Mouse (Mus musculus): Measurements from ENCODE around the gene Prpf6. TPM values are rescaled to one million over a fixed set of nuclear protein-coding genes. Genes with fewer than 3 reads are reported as not detected.

Prpf6 gene
- total RNA-seq, 4 experiments from 2014 or later = 28.8 to 35.0 (median 32.6) TPM

GRCm38 (mm10) chr2:181657441-181657840 is 65.8 kb downstream of the Prpf6 start:
- DNase-seq (ENCODE audit: low spot score in 2 of 2) = no peak

GRCm38 (mm10) chr2:181658528-181658927 is 66.9 kb downstream of the Prpf6 start:
- DNase-seq (ENCODE audit: low spot score in 2 of 2) = no peak

- DNase-seq (ENCODE audit: low spot score in 2 of 2) = peak in 1 of 2 experiments; percentile 28
Observed at GRCm38 (mm10) chr2:181658930-181659555, 67.4 kb downstream of the Prpf6 start.

GRCm38 (mm10) chr2:181659609-181660055 is 68.0 kb downstream of the Prpf6 start:
- DNase-seq (ENCODE audit: low spot score in 2 of 2) = peak; percentile 68 to 75

- no peak for DNase-seq (ENCODE audit: low spot score in 2 of 2)
Observed at GRCm38 (mm10) chr2:181662620-181663297, 71.1 kb downstream of the Prpf6 start.

GRCm38 (mm10) chr2:181663298-181663630 is 71.6 kb downstream of the Prpf6 start:
- DNase-seq (ENCODE audit: low spot score in 2 of 2) = no peak

- no peak for DNase-seq (ENCODE audit: low spot score in 2 of 2)
Observed at GRCm38 (mm10) chr2:181670285-181670912, 78.7 kb downstream of the Prpf6 start.

- no peak for DNase-seq (ENCODE audit: low spot score in 2 of 2)
Observed at GRCm38 (mm10) chr2:181670913-181671311, 79.2 kb downstream of the Prpf6 start.

- peak in 1 of 2 experiments; percentile 12 for DNase-seq (ENCODE audit: low spot score in 2 of 2)
Observed at GRCm38 (mm10) chr2:181671326-181671725, 79.7 kb downstream of the Prpf6 start, which contains the start of gene Sox18. Gene Sox18 (minus strand): TSS chr2:181671640.

GRCm38 (mm10) chr2:181671984-181672383 is 80.3 kb downstream of the Prpf6 start:
- no peak for DNase-seq (ENCODE audit: low spot score in 2 of 2)

- DNase-seq (ENCODE audit: low spot score in 2 of 2) = no peak
Observed at GRCm38 (mm10) chr2:181673501-181673900, 81.8 kb downstream of the Prpf6 start.

- DNase-seq (ENCODE audit: low spot score in 2 of 2) = no peak
Observed at GRCm38 (mm10) chr2:181674934-181675333, 83.3 kb downstream of the Prpf6 start.

- DNase-seq (ENCODE audit: low spot score in 2 of 2) = peak in 1 of 2 experiments; percentile 48
Observed at GRCm38 (mm10) chr2:181675454-181675853, 83.8 kb downstream of the Prpf6 start.

GRCm38 (mm10) chr2:181676424-181676823 is 84.8 kb downstream of the Prpf6 start:
- no peak for DNase-seq (ENCODE audit: low spot score in 2 of 2)

- DNase-seq (ENCODE audit: low spot score in 2 of 2) = peak in 1 of 2 experiments; percentile 12
Observed at GRCm38 (mm10) chr2:181677096-181677754, 85.6 kb downstream of the Prpf6 start.

- DNase-seq (ENCODE audit: low spot score in 2 of 2) = no peak
Observed at GRCm38 (mm10) chr2:181677755-181678098, 86.1 kb downstream of the Prpf6 start.

- peak; percentile 60 to 71 for DNase-seq (ENCODE audit: low spot score in 2 of 2)
Observed at GRCm38 (mm10) chr2:181678780-181679179, 87.1 kb downstream of the Prpf6 start.

GRCm38 (mm10) chr2:181679951-181680715 is 88.5 kb downstream of the Prpf6 start, which contains the start of gene Tcea2:
Gene Tcea2 (plus strand): TSS chr2:181680310.
- peak in 1 of 2 experiments; percentile 56 for DNase-seq (ENCODE audit: low spot score in 2 of 2)

GRCm38 (mm10) chr2:181680716-181681117 is 89.0 kb downstream of the Prpf6 start:
- no peak for DNase-seq (ENCODE audit: low spot score in 2 of 2)

GRCm38 (mm10) chr2:181681978-181682377 is 90.3 kb downstream of the Prpf6 start:
- DNase-seq (ENCODE audit: low spot score in 2 of 2) = no peak

- no peak for DNase-seq (ENCODE audit: low spot score in 2 of 2)
Observed at GRCm38 (mm10) chr2:181683381-181683780, 91.7 kb downstream of the Prpf6 start.

Data from gastrocnemius, adult 8-10 months (tissue).